Mouse (Mus musculus): ENCODE results near the gene Pde4b. TPM values are rescaled to one million over a fixed set of nuclear protein-coding genes. Genes with fewer than 3 reads are reported as not detected.

Gene Pde4b
- total RNA-seq, 1 experiment, result 1.4 TPM

GRCm38 (mm10) chr4:102560676-102561280 is 473.4 kb downstream of the Pde4b start:
- Histone ChIP-seq H3K9ac (ENCODE audit: insufficient read depth, low read depth, low read length, poor library complexity, severe bottlenecking) (no peak overlapping the region), H3K27ac (ENCODE audit: insufficient read depth, low read depth, low read length, poor library complexity, severe bottlenecking) (no peak overlapping the region), H3K9me3 (ENCODE audit: control insufficient read depth, insufficient read depth, low read depth, low read length) (no peaks in the 10 kb centered on the region), H3K36me3 (ENCODE audit: control insufficient read depth, insufficient read depth, low read length, poor library complexity, severe bottlenecking) (no peaks in the 10 kb centered on the region), H3K4me3 (ENCODE audit: insufficient read depth in 1 of 2, low read depth in 1 of 2, low read length in 2 of 2, poor library complexity in 1 of 2, severe bottlenecking in 1 of 2) (no peak overlapping the region), H3K4me1 (ENCODE audit: control insufficient read depth in 2 of 2, insufficient read depth in 2 of 2, low read length in 2 of 2, poor library complexity in 1 of 2) (no peaks in the 10 kb centered on the region)
- no peak for DNase-seq (ENCODE audit: low read depth, low spot score)
- no peak for TF ChIP-seq ZNF384 (IDR thresholded peaks at IDR 0.05; ENCODE audit: low read depth, low read length)
- TF ChIP-seq CHD2 (IDR thresholded peaks at IDR 0.05; ENCODE audit: low read depth, low read length), result no peak
- no peak for TF ChIP-seq MAFK (IDR thresholded peaks at IDR 0.05; ENCODE audit: insufficient read depth, low read depth, low read length)
- no peak for TF ChIP-seq ZC3H11A (IDR thresholded peaks at IDR 0.05; ENCODE audit: borderline replicate concordance, low read depth, low read length)
- TF ChIP-seq HCFC1 (IDR thresholded peaks at IDR 0.05; ENCODE audit: borderline replicate concordance, insufficient read depth, low read length), result no peak
- in situ Hi-C loops (cut with MboI; ENCODE audit: low sequenced_read_pairs in 2 of 2, unreplicated experiment in 2 of 2), result no loop called here

GRCm38 (mm10) chr4:102563273-102563855 is 476.0 kb downstream of the Pde4b start:
- no peak overlapping the region for H3K4me3 ChIP-seq (ENCODE audit: insufficient read depth in 1 of 2, low read depth in 1 of 2, low read length in 2 of 2, poor library complexity in 1 of 2, severe bottlenecking in 1 of 2)
- no peaks in the 10 kb centered on the region for H3K36me3 ChIP-seq (ENCODE audit: control insufficient read depth, insufficient read depth, low read length, poor library complexity, severe bottlenecking)
- in situ Hi-C loops (cut with MboI; ENCODE audit: low sequenced_read_pairs in 2 of 2, unreplicated experiment in 2 of 2), result no loop called here
- H3K9me3 ChIP-seq (ENCODE audit: control insufficient read depth, insufficient read depth, low read depth, low read length), result no peaks in the 10 kb centered on the region
- no peak overlapping the region for H3K9ac ChIP-seq (ENCODE audit: insufficient read depth, low read depth, low read length, poor library complexity, severe bottlenecking)
- H3K4me1 ChIP-seq (ENCODE audit: control insufficient read depth in 2 of 2, insufficient read depth in 2 of 2, low read length in 2 of 2, poor library complexity in 1 of 2), result no peaks in the 10 kb centered on the region
- no peak for DNase-seq (ENCODE audit: low read depth, low spot score)
- H3K27ac ChIP-seq (ENCODE audit: insufficient read depth, low read depth, low read length, poor library complexity, severe bottlenecking), result no peak overlapping the region
- TF ChIP-seq HCFC1 (IDR thresholded peaks at IDR 0.05; ENCODE audit: borderline replicate concordance, insufficient read depth, low read length) (no peak), ZC3H11A (IDR thresholded peaks at IDR 0.05; ENCODE audit: borderline replicate concordance, low read depth, low read length) (no peak), ZNF384 (IDR thresholded peaks at IDR 0.05; ENCODE audit: low read depth, low read length) (no peak), MAFK (IDR thresholded peaks at IDR 0.05; ENCODE audit: insufficient read depth, low read depth, low read length) (no peak), CHD2 (IDR thresholded peaks at IDR 0.05; ENCODE audit: low read depth, low read length) (no peak)

- Histone ChIP-seq H3K9me3 (ENCODE audit: control insufficient read depth, insufficient read depth, low read depth, low read length) (no peaks in the 10 kb centered on the region), H3K4me1 (ENCODE audit: control insufficient read depth in 2 of 2, insufficient read depth in 2 of 2, low read length in 2 of 2, poor library complexity in 1 of 2) (no peaks in the 10 kb centered on the region), H3K9ac (ENCODE audit: insufficient read depth, low read depth, low read length, poor library complexity, severe bottlenecking) (no peak overlapping the region), H3K27ac (ENCODE audit: insufficient read depth, low read depth, low read length, poor library complexity, severe bottlenecking) (no peak overlapping the region), H3K4me3 (ENCODE audit: insufficient read depth in 1 of 2, low read depth in 1 of 2, low read length in 2 of 2, poor library complexity in 1 of 2, severe bottlenecking in 1 of 2) (no peak overlapping the region), H3K36me3 (ENCODE audit: control insufficient read depth, insufficient read depth, low read length, poor library complexity, severe bottlenecking) (no peaks in the 10 kb centered on the region)
- in situ Hi-C loops (cut with MboI; ENCODE audit: low sequenced_read_pairs in 2 of 2, unreplicated experiment in 2 of 2), result no loop called here
- TF ChIP-seq CHD2 (IDR thresholded peaks at IDR 0.05; ENCODE audit: low read depth, low read length) (no peak), MAFK (IDR thresholded peaks at IDR 0.05; ENCODE audit: insufficient read depth, low read depth, low read length) (no peak), ZNF384 (IDR thresholded peaks at IDR 0.05; ENCODE audit: low read depth, low read length) (no peak), HCFC1 (IDR thresholded peaks at IDR 0.05; ENCODE audit: borderline replicate concordance, insufficient read depth, low read length) (no peak), ZC3H11A (IDR thresholded peaks at IDR 0.05; ENCODE audit: borderline replicate concordance, low read depth, low read length) (no peak)
- no peak for DNase-seq (ENCODE audit: low read depth, low spot score)
Observed at GRCm38 (mm10) chr4:102564286-102564685, 476.9 kb downstream of the Pde4b start.

- Histone ChIP-seq H3K4me1 (ENCODE audit: control insufficient read depth in 2 of 2, insufficient read depth in 2 of 2, low read length in 2 of 2, poor library complexity in 1 of 2) (no peaks in the 10 kb centered on the region), H3K9me3 (ENCODE audit: control insufficient read depth, insufficient read depth, low read depth, low read length) (no peaks in the 10 kb centered on the region), H3K4me3 (ENCODE audit: insufficient read depth in 1 of 2, low read depth in 1 of 2, low read length in 2 of 2, poor library complexity in 1 of 2, severe bottlenecking in 1 of 2) (no peak overlapping the region), H3K27ac (ENCODE audit: insufficient read depth, low read depth, low read length, poor library complexity, severe bottlenecking) (no peak overlapping the region), H3K9ac (ENCODE audit: insufficient read depth, low read depth, low read length, poor library complexity, severe bottlenecking) (no peak overlapping the region), H3K36me3 (ENCODE audit: control insufficient read depth, insufficient read depth, low read length, poor library complexity, severe bottlenecking) (no peaks in the 10 kb centered on the region)
- in situ Hi-C loops (cut with MboI; ENCODE audit: low sequenced_read_pairs in 2 of 2, unreplicated experiment in 2 of 2), result no loop called here
- no peak for TF ChIP-seq ZNF384 (IDR thresholded peaks at IDR 0.05; ENCODE audit: low read depth, low read length)
- TF ChIP-seq MAFK (IDR thresholded peaks at IDR 0.05; ENCODE audit: insufficient read depth, low read depth, low read length), result no peak
- no peak for TF ChIP-seq CHD2 (IDR thresholded peaks at IDR 0.05; ENCODE audit: low read depth, low read length)
- TF ChIP-seq HCFC1 (IDR thresholded peaks at IDR 0.05; ENCODE audit: borderline replicate concordance, insufficient read depth, low read length), result no peak
- no peak for TF ChIP-seq ZC3H11A (IDR thresholded peaks at IDR 0.05; ENCODE audit: borderline replicate concordance, low read depth, low read length)
- DNase-seq (ENCODE audit: low read depth, low spot score), result no peak
Observed at GRCm38 (mm10) chr4:102566421-102566820, 479.1 kb downstream of the Pde4b start.
